Mouse (Mus musculus): Measurements from ENCODE around the gene Camkmt. TPM values are rescaled to one million over a fixed set of nuclear protein-coding genes. Genes with fewer than 3 reads are reported as not detected.

The Camkmt gene
- polyA plus RNA-seq, 2 experiments, result 0.77 to 3.0 TPM

- Histone ChIP-seq H3K9me3 (ENCODE audit: control insufficient read depth, low read length) (no peaks in the 10 kb centered on the region), H3K36me3 (replicated peaks; ENCODE audit: control insufficient read depth, insufficient read depth, low read depth) (no peaks in the 10 kb centered on the region), H3K27me3 (ENCODE audit: control insufficient read depth, insufficient read depth, low read length) (no peaks in the 10 kb centered on the region), H3K4me2 (ENCODE audit: low read depth) (no peak overlapping the region), H3K4me3 (ENCODE audit: insufficient read depth in 1 of 2, low read depth in 2 of 2, low read length in 2 of 2) (no peak overlapping the region), H3K9ac (replicated peaks) (no peak overlapping the region), H3K4me1 (replicated peaks; ENCODE audit: control insufficient read depth in 2 of 2, insufficient read depth in 2 of 2, low read length in 1 of 2) (no peaks in the 10 kb centered on the region), H3K27ac (no peak overlapping the region)
- 67% methylated on average over 5 of the region's 5 CpGs for WGBS (ENCODE audit: insufficient replicate concordance)
- TF ChIP-seq CTCF (IDR thresholded peaks at IDR 0.05; ENCODE audit: low read depth), result no peak
- TF ChIP-seq EP300 (IDR thresholded peaks at IDR 0.05; ENCODE audit: low read depth), result no peak
- ATAC-seq (ENCODE audit: insufficient read depth) (no peak), DNase-seq (ENCODE audit: low read depth in 3 of 3, low spot score in 3 of 3) (no peak)
These were observed 314.8 kb downstream of the Camkmt start for GRCm38 (mm10) chr17:85405161-85405560.

- DNase-seq (ENCODE audit: low read depth in 3 of 3, low spot score in 3 of 3) (no peak), ATAC-seq (ENCODE audit: insufficient read depth) (no peak)
- no peaks in the 10 kb centered on the region for H3K4me1 ChIP-seq (replicated peaks; ENCODE audit: control insufficient read depth in 2 of 2, insufficient read depth in 2 of 2, low read length in 1 of 2)
- H3K9ac ChIP-seq (replicated peaks), result no peak overlapping the region
- no peak overlapping the region for H3K27ac ChIP-seq
- TF ChIP-seq CTCF (IDR thresholded peaks at IDR 0.05; ENCODE audit: low read depth) (no peak), EP300 (IDR thresholded peaks at IDR 0.05; ENCODE audit: low read depth) (no peak)
- 70% methylated on average over 10 of the region's 10 CpGs for WGBS (ENCODE audit: insufficient replicate concordance)
- no peak overlapping the region for H3K4me2 ChIP-seq (ENCODE audit: low read depth)
- H3K36me3 ChIP-seq (replicated peaks; ENCODE audit: control insufficient read depth, insufficient read depth, low read depth), result no peaks in the 10 kb centered on the region
- H3K27me3 ChIP-seq (ENCODE audit: control insufficient read depth, insufficient read depth, low read length), result no peaks in the 10 kb centered on the region
- H3K4me3 ChIP-seq (ENCODE audit: insufficient read depth in 1 of 2, low read depth in 2 of 2, low read length in 2 of 2), result no peak overlapping the region
- H3K9me3 ChIP-seq (ENCODE audit: control insufficient read depth, low read length), result no peaks in the 10 kb centered on the region
These were observed 315.8 kb downstream of the Camkmt start for GRCm38 (mm10) chr17:85406195-85406594.

GRCm38 (mm10) chr17:85428831-85429230 is 338.5 kb downstream of the Camkmt start:
- Histone ChIP-seq H3K27ac (no peak overlapping the region), H3K27me3 (ENCODE audit: control insufficient read depth, insufficient read depth, low read length) (no peaks in the 10 kb centered on the region), H3K4me2 (ENCODE audit: low read depth) (no peak overlapping the region), H3K36me3 (replicated peaks; ENCODE audit: control insufficient read depth, insufficient read depth, low read depth) (no peaks in the 10 kb centered on the region), H3K4me3 (ENCODE audit: insufficient read depth in 1 of 2, low read depth in 2 of 2, low read length in 2 of 2) (no peak overlapping the region), H3K9ac (replicated peaks) (no peak overlapping the region), H3K4me1 (replicated peaks; ENCODE audit: control insufficient read depth in 2 of 2, insufficient read depth in 2 of 2, low read length in 1 of 2) (no peaks in the 10 kb centered on the region), H3K9me3 (ENCODE audit: control insufficient read depth, low read length) (no peaks in the 10 kb centered on the region)
- no peak for DNase-seq (ENCODE audit: low read depth in 3 of 3, low spot score in 3 of 3)
- 66% methylated on average over 7 of the region's 7 CpGs for WGBS (ENCODE audit: insufficient replicate concordance)
- no peak for ATAC-seq (ENCODE audit: insufficient read depth)
- TF ChIP-seq EP300 (IDR thresholded peaks at IDR 0.05; ENCODE audit: low read depth) (no peak), CTCF (IDR thresholded peaks at IDR 0.05; ENCODE audit: low read depth) (no peak)

- no peaks in the 10 kb centered on the region for H3K27me3 ChIP-seq (ENCODE audit: control insufficient read depth, insufficient read depth, low read length)
- no peaks in the 10 kb centered on the region for H3K36me3 ChIP-seq (replicated peaks; ENCODE audit: control insufficient read depth, insufficient read depth, low read depth)
- DNase-seq (ENCODE audit: low read depth in 3 of 3, low spot score in 3 of 3) (no peak), ATAC-seq (ENCODE audit: insufficient read depth) (no peak)
- no peaks in the 10 kb centered on the region for H3K9me3 ChIP-seq (ENCODE audit: control insufficient read depth, low read length)
- H3K4me1 ChIP-seq (replicated peaks; ENCODE audit: control insufficient read depth in 2 of 2, insufficient read depth in 2 of 2, low read length in 1 of 2), result no peaks in the 10 kb centered on the region
- WGBS (ENCODE audit: insufficient replicate concordance), result 24% methylated on average over 8 of the region's 8 CpGs
- TF ChIP-seq CTCF (IDR thresholded peaks at IDR 0.05; ENCODE audit: low read depth) (no peak), EP300 (IDR thresholded peaks at IDR 0.05; ENCODE audit: low read depth) (no peak)
- no peak overlapping the region for H3K4me3 ChIP-seq (ENCODE audit: insufficient read depth in 1 of 2, low read depth in 2 of 2, low read length in 2 of 2)
- H3K9ac ChIP-seq (replicated peaks), result no peak overlapping the region
- no peak overlapping the region for H3K4me2 ChIP-seq (ENCODE audit: low read depth)
- H3K27ac ChIP-seq, result no peak overlapping the region
These were observed 342.6 kb downstream of the Camkmt start for GRCm38 (mm10) chr17:85432923-85433322.

- no peak for TF ChIP-seq EP300 (IDR thresholded peaks at IDR 0.05; ENCODE audit: low read depth)
- no peak for TF ChIP-seq CTCF (IDR thresholded peaks at IDR 0.05; ENCODE audit: low read depth)
- H3K27ac ChIP-seq, result no peak overlapping the region
- no peak overlapping the region for H3K9ac ChIP-seq (replicated peaks)
- H3K27me3 ChIP-seq (ENCODE audit: control insufficient read depth, insufficient read depth, low read length), result no peaks in the 10 kb centered on the region
- WGBS (ENCODE audit: insufficient replicate concordance), result 68% methylated on average over 8 of the region's 8 CpGs
- no peak for DNase-seq (ENCODE audit: low read depth in 3 of 3, low spot score in 3 of 3)
- no peak overlapping the region for H3K4me3 ChIP-seq (ENCODE audit: insufficient read depth in 1 of 2, low read depth in 2 of 2, low read length in 2 of 2)
- ATAC-seq (ENCODE audit: insufficient read depth), result no peak
- H3K9me3 ChIP-seq (ENCODE audit: control insufficient read depth, low read length), result no peaks in the 10 kb centered on the region
- no peaks in the 10 kb centered on the region for H3K36me3 ChIP-seq (replicated peaks; ENCODE audit: control insufficient read depth, insufficient read depth, low read depth)
- H3K4me2 ChIP-seq (ENCODE audit: low read depth), result no peak overlapping the region
- H3K4me1 ChIP-seq (replicated peaks; ENCODE audit: control insufficient read depth in 2 of 2, insufficient read depth in 2 of 2, low read length in 1 of 2), result no peaks in the 10 kb centered on the region
These were observed 352.7 kb downstream of the Camkmt start for GRCm38 (mm10) chr17:85443036-85443435.
